ENCODE assay signal across 8 mouse cellular contexts in genomic region chr3:32397461-32398174, GRCm38 (mm10). TPM values are rescaled to one million over a fixed set of nuclear protein-coding genes. Genes with fewer than 3 reads are reported as not detected.
A peak's percentile ranks its signal among the peaks of the same experiment; 100 is the strongest.
DNase-seq lines count a peak whose midpoint lies in the region; ATAC-seq lines count a peak whose summit lies in the region.

Gene Pik3ca, plus strand, starts transcription at chr3:32397671.

- ATAC-seq in frontal cortex, adult (ENCODE audit: low TSS enrichment): peak; percentile 35
- peak in 1 of 2 experiments; percentile 10; a peak in 2 of 4 replicates for ATAC-seq in hematopoietic stem cell, adult 5-6 weeks (replicated peaks in 1 of 2; ENCODE audit: insufficient read depth in 1 of 2, low FRiP score in 2 of 2, low TSS enrichment in 1 of 2, low read depth in 1 of 2, poor library complexity in 2 of 2, severe bottlenecking in 2 of 2)

- DNase-seq in T-cell, adult 2 months (ENCODE audit: low spot score): peak; percentile 59
- DNase-seq in cerebellum, adult 9-10 months: peak; percentile 62
- DNase-seq in layer of hippocampus, postnatal 14 days (ENCODE audit: low spot score in 2 of 2): peak; percentile 40 to 59
- DNase-seq in lung, postnatal 4 days: peak; percentile 71 to 76
- DNase-seq in right cerebral cortex, adult 18-20 months: peak; percentile 66
- DNase-seq in urinary bladder, postnatal 25 days (ENCODE audit: low spot score): peak; percentile 50

RNA-seq across cellular contexts. Expression of gene Pik3ca, which starts in this region (rescaled TPM):
- 39.6 and 60.9 TPM in 2 replicates for total RNA-seq in hematopoietic stem cell, adult 5-6 weeks (2017)
- total RNA-seq in layer of hippocampus, postnatal 14 days (2021): 10 to 100 TPM; 47.7 to 54.5 TPM
